Mouse (Mus musculus): Measurements from ENCODE around the gene Ptprb. TPM values are rescaled to one million over a fixed set of nuclear protein-coding genes. Genes with fewer than 3 reads are reported as not detected.

Gene Ptprb
- 1.8 TPM for polyA plus RNA-seq (2014; fragmentation: Illumina TruSeq; extraction: RNeasy Lipid Tissue Mini Kit (QIAGEN cat#74804); ENCODE audit: low read depth, low replicate concordance)

DNA sequence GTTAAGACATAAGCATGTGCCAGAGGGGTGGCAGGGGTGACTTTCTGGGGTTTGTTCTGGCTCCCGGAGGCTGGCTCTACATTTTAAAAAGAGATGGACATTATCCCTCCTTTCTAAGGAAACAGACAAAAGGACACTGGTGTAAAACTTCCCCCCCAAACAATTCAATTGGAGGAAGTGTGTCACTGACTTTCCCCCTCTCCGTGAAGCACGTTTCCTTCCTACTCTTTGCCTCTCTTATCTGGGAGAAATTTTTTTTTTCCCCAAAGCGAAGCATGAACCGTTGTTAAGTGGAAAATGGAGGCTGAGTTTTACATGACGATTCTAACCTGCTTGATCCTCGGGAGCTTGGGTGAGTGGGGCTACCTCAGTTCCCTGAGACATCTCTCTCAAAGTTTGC is at the start of gene Ptprb:
Gene Ptprb, plus strand, starts transcription at position 244 of the 400 bp plus-strand sequence.

Other genes with a start within 250 kb of the Ptprb start
- 305 TPM for gene 4933416C03Rik, start 161.6 kb upstream of the Ptprb start, polyA plus RNA-seq (2014; fragmentation: Illumina TruSeq; extraction: RNeasy Lipid Tissue Mini Kit (QIAGEN cat#74804); ENCODE audit: low read depth, low replicate concordance)
- gene Kcnmb4, start 198.4 kb downstream of the Ptprb start, polyA plus RNA-seq (2014; fragmentation: Illumina TruSeq; extraction: RNeasy Lipid Tissue Mini Kit (QIAGEN cat#74804); ENCODE audit: low read depth, low replicate concordance), result 14.2 TPM